Mouse (Mus musculus): ENCODE results near the gene Csf2rb2.

DNA sequence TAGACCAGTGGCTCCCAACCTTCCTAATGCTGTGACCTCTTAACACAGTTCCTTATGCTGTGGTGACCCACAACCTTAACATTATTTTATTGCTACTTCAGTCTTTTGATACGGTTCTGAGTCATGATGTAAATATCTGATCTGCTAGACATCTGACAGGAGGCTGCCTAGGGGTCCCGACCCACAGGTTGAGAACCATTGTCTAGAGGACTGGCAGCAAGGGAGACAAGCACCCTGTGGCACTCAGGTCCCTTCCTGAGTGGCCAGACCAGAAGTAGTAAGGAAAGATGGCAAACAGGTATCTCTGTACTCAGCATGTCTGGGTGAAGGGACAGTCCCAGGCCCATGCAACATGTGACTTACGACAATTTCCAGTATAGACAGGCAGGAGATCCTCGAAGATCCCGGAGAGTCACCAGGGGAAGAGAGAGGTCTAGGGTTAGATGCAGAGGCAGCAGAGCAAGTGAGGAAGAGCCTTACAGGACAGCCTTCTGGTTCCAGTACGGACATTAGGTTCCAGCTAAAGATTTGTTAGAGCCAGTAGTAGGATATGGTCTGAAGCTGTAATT, 1.8 kb downstream of the Csf2rb2 start:
- TF ChIP-seq CTCF (conservative IDR thresholded peaks at IDR 0.05; ENCODE audit: insufficient read depth, insufficient read length, low read depth, low read length): no peak
- no peak for TF ChIP-seq POLR2A (IDR thresholded peaks at IDR 0.05; ENCODE audit: low read depth, low read length)

Measured in kidney, adult 2 months (tissue).